Mouse (Mus musculus) ES-E14 (cell line): ENCODE measurements around the gene Gm49340.

Experiments used
- HCFC1 ChIP-seq: IDR thresholded peaks from 2 replicates; pipeline ENCODE4 v1.6.1; 2012; ENCODE audit warnings: low read length, inconsistent platforms, borderline replicate concordance; ENCODE audit not compliant: insufficient read depth
- MAFK ChIP-seq: IDR thresholded peaks from 2 replicates; pipeline ENCODE4 v1.6.1; 2014; ENCODE audit warnings: mild to moderate bottlenecking, low read depth, low read length, inconsistent platforms; ENCODE audit not compliant: insufficient read depth
- ZC3H11A ChIP-seq: IDR thresholded peaks from 2 replicates; pipeline ENCODE4 v1.6.1; 2012; ENCODE audit warnings: low read depth, mild to moderate bottlenecking, inconsistent platforms, low read length, borderline replicate concordance

DNA sequence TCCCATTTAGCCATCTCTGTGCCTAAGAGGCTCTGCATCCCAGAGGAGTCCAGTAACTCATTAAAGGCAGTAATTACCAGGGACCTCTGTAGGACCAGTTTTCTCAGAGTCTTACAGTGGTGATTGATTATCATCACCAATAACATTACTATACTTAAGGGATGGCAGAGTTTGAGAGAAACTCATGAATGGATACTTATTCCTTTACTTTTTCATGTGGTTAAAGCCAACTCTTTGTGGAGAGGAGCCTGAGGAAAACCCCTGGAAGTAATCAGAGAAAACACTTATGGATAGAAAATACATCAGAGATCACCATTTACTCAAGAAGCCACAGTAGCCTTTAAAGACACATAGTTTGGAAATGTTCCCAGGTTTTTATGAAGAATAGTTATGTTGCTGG, 70.0 kb downstream of the Gm49340 start, which contains the start of gene Olfr1:
- no peak for TF ChIP-seq ZC3H11A
- TF ChIP-seq HCFC1 = no peak
- no peak for TF ChIP-seq MAFK
